Mouse (Mus musculus) kidney, postnatal 14 days (tissue): Measurements from ENCODE around the gene Fmod.

Experiments used
- DNase-seq: peaks from one replicate; pipeline ENCODE4 v3.0.0; 2022; ENCODE audit warnings: mixed read lengths

Fmod gene

DNA sequence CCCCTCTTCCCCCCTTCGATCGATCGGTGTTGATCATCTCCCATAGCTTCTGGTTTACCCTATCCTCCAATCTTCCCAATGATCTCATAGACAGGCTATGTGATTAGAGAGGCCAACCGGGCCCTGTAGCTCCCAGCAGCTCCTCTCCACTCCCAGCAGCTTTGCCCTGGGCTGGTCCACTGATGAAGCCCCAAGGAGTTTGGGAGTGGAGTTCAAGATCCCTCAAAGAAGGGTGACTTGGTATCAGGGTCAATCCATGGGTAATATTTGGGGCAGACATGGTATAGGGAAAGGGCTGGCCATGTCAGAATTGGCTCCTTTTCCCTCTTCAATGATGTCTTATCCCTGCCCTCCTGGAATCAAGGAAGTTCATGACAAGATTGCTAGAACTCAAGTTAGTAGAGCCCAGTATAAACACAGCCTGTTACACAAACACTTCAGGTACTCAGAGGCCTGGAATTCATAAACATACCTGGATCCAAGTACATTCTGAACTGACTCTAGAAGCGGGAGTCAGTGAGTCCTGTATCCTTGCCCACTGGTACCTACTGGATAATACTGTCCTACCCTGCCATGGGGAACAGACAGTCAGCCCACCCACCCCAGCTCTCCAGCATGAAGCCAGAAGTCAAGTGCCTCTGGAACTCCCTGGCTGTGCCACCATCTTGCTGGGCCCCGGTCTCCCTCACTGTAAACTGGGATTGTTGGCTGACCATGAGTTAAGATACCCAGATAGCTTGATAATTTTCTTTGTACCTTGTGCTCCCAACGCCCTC is 60.2 kb downstream of the Fmod start:
- DNase-seq, result no peak
